In genomic region chr14:86029401-86029800, GRCm38 (mm10) we compare ENCODE assay signal across 28 mouse cellular contexts.
"Had no signal": no experiment of that assay in that cellular context is flagged by ENCODE, and none has a peak within 500 bp of the region (broad histone marks: within the 10 kb centered on the region; RNA-seq: fewer than 3 reads in every experiment).

No protein-coding gene starts in this region.

- H3K36me3 ChIP-seq: limb, embryonic 10.5 days; limb, embryonic 12.5 days; limb, embryonic 13.5 days; limb, embryonic 15.5 days; liver, embryonic 12.5 days; liver, embryonic 13.5 days; liver, embryonic 15.5 days; lung, embryonic 15.5 days; midbrain, embryonic 10.5 days; midbrain, embryonic 12.5 days; midbrain, embryonic 13.5 days; midbrain, embryonic 15.5 days; neural tube, embryonic 12.5 days had no signal

- H3K9ac ChIP-seq: limb, embryonic 12.5 days; limb, embryonic 13.5 days; limb, embryonic 15.5 days; liver, embryonic 12.5 days; liver, embryonic 13.5 days; liver, embryonic 14.5 days; liver, embryonic 15.5 days; liver, postnatal 0 days; lung, embryonic 14.5 days; lung, embryonic 15.5 days; midbrain, embryonic 12.5 days; midbrain, embryonic 13.5 days; midbrain, embryonic 15.5 days; neural tube, embryonic 12.5 days had no signal

- H3K9me3 ChIP-seq: limb, embryonic 10.5 days; limb, embryonic 12.5 days; limb, embryonic 13.5 days; limb, embryonic 15.5 days; liver, embryonic 12.5 days; liver, embryonic 13.5 days; liver, embryonic 15.5 days; lung, embryonic 15.5 days; megakaryocyte, embryonic 14.5 days; midbrain, embryonic 10.5 days; midbrain, embryonic 12.5 days; midbrain, embryonic 13.5 days; midbrain, embryonic 15.5 days; neural tube, embryonic 12.5 days had no signal

- H3K27ac ChIP-seq: limb, embryonic 10.5 days; limb, embryonic 12.5 days; limb, embryonic 13.5 days; limb, embryonic 15.5 days; liver, embryonic 12.5 days; liver, embryonic 13.5 days; liver, embryonic 14.5 days; liver, embryonic 15.5 days; lung, embryonic 15.5 days; macrophage; midbrain, embryonic 10.5 days; midbrain, embryonic 12.5 days; midbrain, embryonic 13.5 days; midbrain, embryonic 15.5 days; neural tube, embryonic 12.5 days had no signal

- H3K27me3 ChIP-seq: limb, embryonic 12.5 days; limb, embryonic 13.5 days; limb, embryonic 15.5 days; liver, embryonic 12.5 days; liver, embryonic 13.5 days; liver, embryonic 15.5 days; lung, embryonic 15.5 days; megakaryocyte, embryonic 14.5 days; midbrain, embryonic 12.5 days; midbrain, embryonic 13.5 days; midbrain, embryonic 15.5 days; neural tube, embryonic 12.5 days had no signal

- DNase-seq: left cerebral cortex, postnatal 4 days; liver; liver, embryonic 13.5 days; liver, postnatal 0 days; lung, adult 18-20 months; lung, adult 2 months; lung, postnatal 10 days; lung, postnatal 14 days; lung, postnatal 36 days; lung, postnatal 4 days; midbrain, embryonic 14.5 days had no signal

- H3K4me1 ChIP-seq: limb, embryonic 10.5 days; limb, embryonic 12.5 days; limb, embryonic 13.5 days; limb, embryonic 15.5 days; liver, embryonic 12.5 days; liver, embryonic 13.5 days; liver, embryonic 15.5 days; lung, embryonic 15.5 days; megakaryocyte, embryonic 14.5 days; midbrain, embryonic 10.5 days; midbrain, embryonic 12.5 days; midbrain, embryonic 13.5 days; midbrain, embryonic 15.5 days; neural tube, embryonic 12.5 days had no signal

- H3K4me3 ChIP-seq: limb, embryonic 10.5 days; limb, embryonic 12.5 days; limb, embryonic 13.5 days; limb, embryonic 15.5 days; liver, embryonic 12.5 days; liver, embryonic 13.5 days; liver, embryonic 15.5 days; lung, embryonic 15.5 days; megakaryocyte, embryonic 14.5 days; midbrain, embryonic 10.5 days; midbrain, embryonic 12.5 days; midbrain, embryonic 13.5 days; midbrain, embryonic 15.5 days; myocyte; neural tube, embryonic 12.5 days had no signal
